Mouse (Mus musculus) heart, postnatal 14 days (tissue): ENCODE measurements at regions not wholly inside any gene's neighbourhood (a gene's known extent, or its start where the extent isn't known, plus 50 kb on each side); places are given as distances from the start of the nearest gene placed in this dataset.
A peak's percentile ranks its signal among the peaks of the same experiment; 100 is the strongest.

Experiments
- DNase-seq, 2 experiments: peaks; one replicate each; pipeline ENCODE4 v3.0.0; 2021 to 2022
- intact Hi-C: fragments of 180-260 bp; cut with DNase I; formaldehyde crosslinking; loops from one replicate; pipeline ENCODE4 v1.15.1; 2025

- intact Hi-C loops, result no loop called here
- no peak for DNase-seq
Measured at GRCm38 (mm10) chr10:24433737-24434367, 161.4 kb upstream of the Ccn2 start.

- intact Hi-C loops, result no loop called here
- no peak for DNase-seq
Measured at GRCm38 (mm10) chr10:24437177-24437576, 158.1 kb upstream of the Ccn2 start.

GRCm38 (mm10) chr10:24444572-24444971 lies 150.7 kb upstream of the Ccn2 start:
- peak in 1 of 2 experiments; percentile 35 for DNase-seq
- intact Hi-C loops, result no loop called here

GRCm38 (mm10) chr10:24445036-24445435 lies 150.2 kb upstream of the Ccn2 start:
- DNase-seq, result no peak
- intact Hi-C loops, result loop anchor here (5.0 kb wide), 1 partner anchor 42 kb away; no protein-coding TSS in a partner anchor

GRCm38 (mm10) chr10:24446168-24446567 lies 149.1 kb upstream of the Ccn2 start:
- intact Hi-C loops, result loop anchor here (5.0 kb wide), 1 partner anchor 41 kb away; no protein-coding TSS in a partner anchor

GRCm38 (mm10) chr10:24447135-24447534 lies 148.1 kb upstream of the Ccn2 start:
- peak; percentile 19 to 38 for DNase-seq

More at GRCm38 (mm10) chr10:24446168-24446567, 149.1 kb upstream of the Ccn2 start:
- DNase-seq, result no peak

GRCm38 (mm10) chr10:24448001-24448561 lies 147.2 kb upstream of the Ccn2 start:
- DNase-seq, result peak; percentile 34 to 48
- intact Hi-C loops, result loop anchor here (5.0 kb wide), 1 partner anchor 39 kb away; no protein-coding TSS in a partner anchor

More at GRCm38 (mm10) chr10:24447135-24447534, 148.1 kb upstream of the Ccn2 start:
- intact Hi-C loops, result loop anchor here (5.0 kb wide), 1 partner anchor 40 kb away; no protein-coding TSS in a partner anchor

- no peak for DNase-seq
- intact Hi-C loops, result no loop called here
Measured at GRCm38 (mm10) chr10:24453507-24453906, 141.7 kb upstream of the Ccn2 start.

GRCm38 (mm10) chr10:24458667-24459066 lies 136.6 kb upstream of the Ccn2 start:
- intact Hi-C loops, result no loop called here
- DNase-seq, result no peak

- intact Hi-C loops, result no loop called here
- DNase-seq, result no peak
Measured at GRCm38 (mm10) chr10:24463873-24464272, 131.4 kb upstream of the Ccn2 start.

- DNase-seq, result no peak
- intact Hi-C loops, result no loop called here
Measured at GRCm38 (mm10) chr10:24464377-24464776, 130.9 kb upstream of the Ccn2 start.

- intact Hi-C loops, result no loop called here
- no peak for DNase-seq
Measured at GRCm38 (mm10) chr10:24469741-24470140, 125.5 kb upstream of the Ccn2 start.

- intact Hi-C loops, result no loop called here
- no peak for DNase-seq
Measured at GRCm38 (mm10) chr10:24471521-24471920, 123.7 kb upstream of the Ccn2 start.

- DNase-seq, result no peak
- intact Hi-C loops, result no loop called here
Measured at GRCm38 (mm10) chr10:24476288-24476687, 119.0 kb upstream of the Ccn2 start.

- intact Hi-C loops, result no loop called here
- no peak for DNase-seq
Measured at GRCm38 (mm10) chr10:24478535-24478934, 116.7 kb upstream of the Ccn2 start.

GRCm38 (mm10) chr10:24479148-24479547 lies 116.1 kb upstream of the Ccn2 start:
- intact Hi-C loops, result no loop called here
- DNase-seq, result peak in 1 of 2 experiments; percentile 34

GRCm38 (mm10) chr10:24481926-24482612 lies 113.2 kb upstream of the Ccn2 start:
- DNase-seq, result no peak
- intact Hi-C loops, result no loop called here

- intact Hi-C loops, result no loop called here
- DNase-seq, result no peak
Measured at GRCm38 (mm10) chr10:24483053-24483452, 112.2 kb upstream of the Ccn2 start.

GRCm38 (mm10) chr10:24484101-24484660 lies 111.1 kb upstream of the Ccn2 start:
- DNase-seq, result no peak
- intact Hi-C loops, result no loop called here

- intact Hi-C loops, result loop anchor here (5.0 kb wide), 1 partner anchor 38 kb away; no protein-coding TSS in a partner anchor
- DNase-seq, result no peak
Measured at GRCm38 (mm10) chr10:24485461-24485860, 109.8 kb upstream of the Ccn2 start.

GRCm38 (mm10) chr10:24486224-24486623 lies 109.0 kb upstream of the Ccn2 start:
- intact Hi-C loops, result loop anchor here (5.0 kb wide), 1 partner anchor 39 kb away; no protein-coding TSS in a partner anchor
- DNase-seq, result peak in 1 of 2 experiments; percentile 8
